Mouse (Mus musculus) liver, adult 2 months (tissue): ENCODE measurements at regions not wholly inside any gene's neighbourhood (a gene's known extent, or its start where the extent isn't known, plus 50 kb on each side); places are given as distances from the start of the nearest gene placed in this dataset.

Experiments used
- DNase-seq: peaks from one replicate; pipeline ENCODE4 v3.0.0-alpha.2; 2011; ENCODE audit warnings: low read depth, low spot score; ENCODE audit errors: extremely low read depth
- H3K27ac ChIP-seq: fragments of 200-500 bp; replicated peaks from 2 replicates; pipeline ENCODE4 v1.5.1; 2012; ENCODE audit warnings: low read depth, mild to moderate bottlenecking, control low read depth, inconsistent platforms, low read length; ENCODE audit not compliant: insufficient read depth
- H3K27me3 ChIP-seq: fragments of 200-500 bp; 2 replicates; pipeline ENCODE4 v1.6.1; 2012; ENCODE audit warnings: mild to moderate bottlenecking, moderate library complexity, low read length, inconsistent platforms; ENCODE audit not compliant: control insufficient read depth, insufficient read depth
- H3K36me3 ChIP-seq: fragments of 200-500 bp; 2 replicates; pipeline ENCODE4 v1.6.1; 2012; ENCODE audit warnings: low read length, inconsistent platforms; ENCODE audit not compliant: control insufficient read depth, insufficient read depth
- H3K4me1 ChIP-seq: fragments of 200-500 bp; 2 replicates; pipeline ENCODE4 v1.6.1; 2011; ENCODE audit warnings: low read length; ENCODE audit not compliant: control insufficient read depth, insufficient read depth
- H3K4me3 ChIP-seq: fragments of 200-500 bp; 2 replicates; pipeline ENCODE4 v1.5.1; 2011; ENCODE audit warnings: low read depth, mild to moderate bottlenecking, control low read depth, low read length, moderate library complexity; ENCODE audit not compliant: insufficient read depth
- H3K79me2 ChIP-seq: fragments of 200-500 bp; 2 replicates; pipeline ENCODE4 v1.6.1; 2012; ENCODE audit warnings: inconsistent platforms, mild to moderate bottlenecking, low read length, moderate library complexity; ENCODE audit not compliant: control insufficient read depth, insufficient read depth
- H3K9ac ChIP-seq: fragments of 200-500 bp; 2 replicates; pipeline ENCODE4 v1.6.1; 2012; ENCODE audit warnings: low read depth, mild to moderate bottlenecking, control low read depth, inconsistent platforms, low read length
- CTCF ChIP-seq: fragments of 200-500 bp; IDR thresholded peaks from 2 replicates; pipeline ENCODE4 v1.5.1; 2011; ENCODE audit warnings: low read depth, low read length, control low read depth
- POLR2A ChIP-seq: fragments of 200-500 bp; IDR thresholded peaks from 2 replicates; pipeline ENCODE4 v1.6.1; 2011; ENCODE audit warnings: low read length, control low read depth; ENCODE audit not compliant: insufficient read depth; ENCODE audit errors: extremely low read depth
- WGBS: fragments of 180-500 bp; shearing (Covaris S2); methylation state at CpG from one replicate; pipeline ENCODE4 v1.1.7; 2018; 5-methylcytosine and 5-hydroxymethylcytosine counted together

DNA sequence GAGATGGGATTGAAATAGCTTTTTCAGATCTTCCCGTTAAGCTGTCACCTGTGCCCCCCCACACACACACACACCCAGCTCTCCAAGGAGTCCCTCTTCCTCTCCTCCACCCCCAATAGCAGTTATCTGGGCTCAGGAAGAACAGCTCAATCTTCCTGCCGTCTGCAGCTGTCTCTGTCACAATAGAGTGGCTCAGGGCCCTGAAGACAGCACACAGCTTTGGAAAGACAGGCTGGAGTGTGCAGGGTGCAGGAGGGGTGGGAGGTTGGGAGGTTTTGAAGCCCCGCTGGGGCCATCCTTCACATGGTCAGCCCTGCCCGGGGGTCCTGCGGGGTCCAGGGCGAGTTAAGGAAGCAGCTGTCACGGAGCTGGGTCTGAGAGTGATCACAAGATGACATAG, 149.6 kb upstream of the Sdk2 start:
- H3K4me3 ChIP-seq: no peak overlapping the region
- no peaks in the 10 kb centered on the region for H3K36me3 ChIP-seq
- DNase-seq: no peak
- H3K4me1 ChIP-seq: no peaks in the 10 kb centered on the region
- no peaks in the 10 kb centered on the region for H3K79me2 ChIP-seq
- peaks cover 3% of the 10 kb centered on the region; the same call in 1 of the 2 replicates for H3K27me3 ChIP-seq
- H3K27ac ChIP-seq: no peak overlapping the region
- TF ChIP-seq CTCF: no peak
- no peak for TF ChIP-seq POLR2A
- 36% methylated on average over 7 of the region's 7 CpGs for WGBS
- no peak overlapping the region for H3K9ac ChIP-seq

GRCm38 (mm10) chr11:114215256-114215655, 148.4 kb upstream of the Sdk2 start:
- TF ChIP-seq POLR2A: no peak
- no peak for TF ChIP-seq CTCF
- H3K27ac ChIP-seq: no peak overlapping the region
- DNase-seq: no peak
- H3K79me2 ChIP-seq: no peaks in the 10 kb centered on the region
- peaks cover 3% of the 10 kb centered on the region; the same call in 1 of the 2 replicates for H3K27me3 ChIP-seq
- WGBS: 65% methylated on average over 8 of the region's 8 CpGs
- no peak overlapping the region for H3K4me3 ChIP-seq
- H3K4me1 ChIP-seq: no peaks in the 10 kb centered on the region
- H3K36me3 ChIP-seq: no peaks in the 10 kb centered on the region
- no peak overlapping the region for H3K9ac ChIP-seq

DNA sequence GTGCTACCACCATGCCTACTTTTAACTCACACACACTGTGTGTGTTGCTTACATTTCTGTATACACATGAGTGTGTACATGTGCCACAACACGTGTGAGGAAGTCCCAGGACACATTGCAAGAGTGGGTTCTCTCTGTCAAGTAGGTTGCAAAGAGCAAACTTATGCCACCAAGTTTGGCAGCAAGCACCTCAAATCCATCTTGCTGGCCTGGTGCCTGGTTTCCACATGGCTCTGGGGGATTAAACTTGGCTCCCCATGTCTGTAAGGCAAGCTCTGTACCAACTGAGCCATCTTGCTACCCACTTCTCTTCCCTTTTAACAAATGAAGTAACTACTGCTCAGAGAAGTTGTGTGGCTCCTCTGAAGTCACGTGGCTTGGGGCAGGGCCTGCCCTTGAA, 145.3 kb upstream of the Sdk2 start:
- Histone ChIP-seq H3K9ac (no peak overlapping the region), H3K79me2 (no peaks in the 10 kb centered on the region), H3K27ac (no peak overlapping the region), H3K4me1 (no peaks in the 10 kb centered on the region), H3K4me3 (no peak overlapping the region), H3K36me3 (no peaks in the 10 kb centered on the region), H3K27me3 (no peaks in the 10 kb centered on the region)
- TF ChIP-seq POLR2A (no peak), CTCF (no peak)
- no peak for DNase-seq
- 49% methylated on average over 2 of the region's 2 CpGs for WGBS

DNA sequence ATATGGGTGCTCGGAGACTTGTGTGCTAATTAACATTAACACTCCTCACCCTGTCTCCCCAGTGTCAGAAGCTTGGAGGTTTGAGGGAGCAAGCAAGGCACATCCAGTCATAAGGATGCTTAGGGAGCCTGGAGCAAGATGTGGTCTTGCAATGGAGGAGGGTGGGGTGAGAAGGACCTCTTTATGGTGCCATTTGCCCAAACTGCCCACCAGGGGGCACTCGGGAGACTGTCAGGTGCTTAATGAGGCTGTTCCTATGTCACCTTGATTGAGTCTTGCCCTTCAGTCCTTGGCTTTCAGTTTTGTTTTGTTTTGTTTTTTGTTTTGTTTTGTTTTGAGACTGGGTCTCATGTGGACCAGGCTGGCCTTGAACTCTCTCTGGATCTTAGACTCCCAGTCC, 138.3 kb upstream of the Sdk2 start:
- WGBS: 50% methylated on average over 2 of the region's 2 CpGs
- peak; percentile 19 for DNase-seq
- H3K4me1 ChIP-seq: no peaks in the 10 kb centered on the region
- TF ChIP-seq POLR2A (no peak), CTCF (peak; percentile 81)
- H3K4me3 ChIP-seq: no peak overlapping the region
- H3K79me2 ChIP-seq: no peaks in the 10 kb centered on the region
- H3K9ac ChIP-seq: no peak overlapping the region
- H3K27ac ChIP-seq: no peak overlapping the region
- no peaks in the 10 kb centered on the region for H3K36me3 ChIP-seq
- no peaks in the 10 kb centered on the region for H3K27me3 ChIP-seq

DNA sequence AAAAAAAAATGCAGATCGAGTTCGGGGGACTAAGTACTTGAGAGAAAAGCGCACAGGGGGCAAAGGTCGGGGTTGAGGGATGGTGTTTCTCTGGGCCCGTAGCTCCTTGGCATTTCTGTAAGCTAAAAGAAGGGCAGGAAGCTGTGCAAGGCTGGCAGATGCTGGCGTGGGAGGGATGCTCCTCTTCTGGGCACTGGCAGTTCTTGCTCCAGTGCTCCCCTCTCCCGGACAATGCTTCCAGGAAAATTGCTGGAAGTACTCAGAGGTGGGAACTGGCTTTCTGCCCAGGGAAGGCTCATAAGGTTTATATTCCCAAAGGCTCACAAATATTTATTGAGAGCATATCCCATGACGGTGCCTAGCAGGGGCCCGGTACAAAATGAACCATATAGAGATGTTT, 136.6 kb upstream of the Sdk2 start:
- WGBS: 74% methylated on average over 9 of the region's 9 CpGs
- TF ChIP-seq CTCF (no peak), POLR2A (no peak)
- Histone ChIP-seq H3K27ac (no peak overlapping the region), H3K9ac (no peak overlapping the region), H3K36me3 (no peaks in the 10 kb centered on the region), H3K4me1 (no peaks in the 10 kb centered on the region), H3K27me3 (no peaks in the 10 kb centered on the region), H3K4me3 (no peak overlapping the region), H3K79me2 (no peaks in the 10 kb centered on the region)
- DNase-seq: no peak

DNA sequence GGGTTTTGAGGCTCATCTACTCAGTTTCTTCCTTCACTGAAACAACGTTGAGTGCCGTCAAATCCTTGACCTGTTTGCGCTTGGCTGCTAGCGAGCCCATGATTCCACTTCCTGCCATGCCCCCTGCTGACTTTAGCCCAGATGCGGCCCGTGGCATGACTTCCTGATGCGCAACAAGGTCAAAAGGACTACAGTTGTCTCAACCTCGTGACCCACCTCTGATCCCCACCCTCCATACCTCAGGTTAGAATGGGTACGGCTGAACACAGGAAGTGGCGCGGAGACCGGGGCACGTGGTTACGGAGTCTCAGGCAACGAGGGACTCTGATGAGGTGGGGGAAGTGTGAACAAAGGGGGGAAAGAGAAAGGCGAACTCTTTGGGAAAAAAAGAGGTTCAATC, 135.6 kb upstream of the Sdk2 start:
- Histone ChIP-seq H3K4me3 (no peak overlapping the region), H3K4me1 (no peaks in the 10 kb centered on the region), H3K27ac (no peak overlapping the region), H3K36me3 (no peaks in the 10 kb centered on the region), H3K9ac (no peak overlapping the region), H3K79me2 (no peaks in the 10 kb centered on the region), H3K27me3 (no peaks in the 10 kb centered on the region)
- WGBS: 80% methylated on average over 16 of the region's 16 CpGs
- DNase-seq: no peak
- no peak for TF ChIP-seq CTCF
- TF ChIP-seq POLR2A: no peak
